In the genomic region with DNA sequence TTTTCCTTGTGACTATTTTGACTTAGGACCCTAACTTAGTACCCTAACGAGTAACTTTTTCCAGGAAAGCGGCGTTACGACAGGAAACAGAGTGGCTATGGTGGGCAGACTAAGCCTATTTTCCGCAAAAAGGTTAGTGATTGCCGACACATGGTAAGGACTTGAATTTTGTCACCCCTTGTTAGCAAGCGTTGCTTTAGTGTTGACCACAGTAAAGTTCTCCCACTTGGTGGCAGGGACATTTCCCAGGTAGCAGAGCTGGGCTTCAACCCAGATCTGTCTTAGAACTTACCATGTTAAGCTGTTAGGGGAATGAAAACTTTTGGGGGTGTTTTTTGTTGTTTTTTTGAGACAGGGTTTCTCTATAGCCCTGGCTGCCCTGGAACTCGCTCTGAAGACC, we compare ENCODE assay signal across 11 mouse cellular contexts. TPM values are rescaled to one million over a fixed set of nuclear protein-coding genes. Genes with fewer than 3 reads are reported as not detected.
A peak's percentile ranks its signal among the peaks of the same experiment; 100 is the strongest.
DNase-seq lines count a peak whose midpoint lies in the region; ATAC-seq lines count a peak whose summit lies in the region.
"Had no signal": no experiment of that assay in that cellular context is flagged by ENCODE, and none has a peak within 500 bp of the region (broad histone marks: within the 10 kb centered on the region; RNA-seq: fewer than 3 reads in every experiment).

No protein-coding gene starts in this region.

- H3K4me1 ChIP-seq in heart, embryonic 16.5 days (ENCODE audit: control insufficient read depth, insufficient read depth, low read length), result peaks cover 4% of the 10 kb centered on the region
- 0 out of 2 replicates have a peak, but pooled peaks cover 5% of the 10 kb centered on the region for H3K4me1 ChIP-seq in hindbrain, embryonic 12.5 days
- no peaks in the 10 kb centered on the region for H3K4me1 ChIP-seq in midbrain, embryonic 11.5 days (ENCODE audit: control insufficient read depth, insufficient read depth, low read length)

- H3K4me3 ChIP-seq in heart, embryonic 16.5 days (ENCODE audit: low read length), result peak overlapping the region; percentile 61
- peak overlapping the region; percentile 47 for H3K4me3 ChIP-seq in hindbrain, embryonic 12.5 days
- H3K4me3 ChIP-seq in midbrain, embryonic 11.5 days (ENCODE audit: low read depth, low read length), result peak overlapping the region; percentile 50

- no peak for DNase-seq in heart, adult 8-10 months (ENCODE audit: low spot score)
- peak; percentile 5 for DNase-seq in adipocyte (ENCODE audit: low spot score)
- peak; percentile 82 for DNase-seq in midbrain, embryonic 11.5 days (ENCODE audit: low spot score, missing footprints)
- DNase-seq in ovary, postnatal 10 days (ENCODE audit: low spot score), result no peak
- DNase-seq in urinary bladder, adult 2 months (ENCODE audit: low spot score), result no peak
- no peak for DNase-seq in layer of hippocampus, postnatal 36 days
- DNase-seq: cerebellum, postnatal 10 days; left cerebral cortex, postnatal 4 days; thymus, postnatal 14 days had no signal

- H3K4me2 ChIP-seq in heart, embryonic 16.5 days (ENCODE audit: low read depth, low read length), result peak overlapping the region; percentile 70
- H3K4me2 ChIP-seq in hindbrain, embryonic 12.5 days (replicated peaks), result peak overlapping the region; percentile 58
- peak overlapping the region; percentile 54 for H3K4me2 ChIP-seq in midbrain, embryonic 11.5 days

- no peaks in the 10 kb centered on the region for H3K9me3 ChIP-seq in heart, embryonic 16.5 days (replicated peaks; ENCODE audit: control insufficient read depth, low read length)
- H3K9me3 ChIP-seq in hindbrain, embryonic 12.5 days (replicated peaks), result no peaks in the 10 kb centered on the region
- no peaks in the 10 kb centered on the region for H3K9me3 ChIP-seq in midbrain, embryonic 11.5 days (ENCODE audit: control insufficient read depth, low read length)

- no peaks in the 10 kb centered on the region for H3K27me3 ChIP-seq in heart, embryonic 16.5 days (ENCODE audit: control insufficient read depth, insufficient read depth, low read length)
- H3K27me3 ChIP-seq in hindbrain, embryonic 12.5 days, result no peaks in the 10 kb centered on the region
- H3K27me3 ChIP-seq in midbrain, embryonic 11.5 days (ENCODE audit: control insufficient read depth, insufficient read depth, low read length), result no peaks in the 10 kb centered on the region

- peak overlapping the region; percentile 88 for H3K27ac ChIP-seq in heart, embryonic 16.5 days (ENCODE audit: low read length)
- no peak overlapping the region for H3K27ac ChIP-seq in hindbrain, embryonic 12.5 days
- no peak overlapping the region for H3K27ac ChIP-seq in midbrain, embryonic 11.5 days (ENCODE audit: low read depth, low read length)

- no peak for ATAC-seq in heart, embryonic 16.5 days (replicated peaks; ENCODE audit: extremely low read depth, insufficient read depth, low FRiP score)
- ATAC-seq in hindbrain, embryonic 12.5 days (ENCODE audit: low FRiP score), result no peak
- ATAC-seq in midbrain, embryonic 11.5 days (ENCODE audit: low FRiP score), result no peak

- WGBS in heart, embryonic 16.5 days, result 27% methylated on average over 8 of the region's 8 CpGs
- 40% methylated on average over 8 of the region's 8 CpGs for WGBS in hindbrain, embryonic 12.5 days
- WGBS in midbrain, embryonic 11.5 days, result 34% methylated on average over 8 of the region's 8 CpGs

- H3K9ac ChIP-seq in heart, embryonic 16.5 days (ENCODE audit: low read length), result peak overlapping the region; percentile 76
- H3K9ac ChIP-seq in hindbrain, embryonic 12.5 days, result peak overlapping the region; percentile 77
- H3K9ac ChIP-seq in midbrain, embryonic 11.5 days (ENCODE audit: low read length), result peak overlapping the region; percentile 73

- peaks cover 5% of the 10 kb centered on the region; the same call in 1 of the 2 replicates for H3K36me3 ChIP-seq in heart, embryonic 16.5 days (ENCODE audit: control insufficient read depth, insufficient read depth)
- peaks cover 7% of the 10 kb centered on the region; the same call in 1 of the 2 replicates for H3K36me3 ChIP-seq in hindbrain, embryonic 12.5 days
- H3K36me3 ChIP-seq in midbrain, embryonic 11.5 days (ENCODE audit: control insufficient read depth, insufficient read depth, low read length), result no peaks in the 10 kb centered on the region

RNA-seq across cellular contexts. Expression of gene Rpl36a, which starts 1.0 kb away (rescaled TPM):
- 172 and 221 TPM in 2 replicates for polyA plus RNA-seq in heart, embryonic 16.5 days (2015; fragmentation: Nextera tagmentation; extraction: Ambion mirVana)
- 100 to 1,000 TPM in 2 of 4 experiments, 10 to 100 TPM in 2; 71.8 to 139 (median 101) TPM for total RNA-seq in heart, adult 8-10 months (2022)
- polyA plus RNA-seq in hindbrain, embryonic 12.5 days (2016; fragmentation: Nextera tagmentation; extraction: Ambion mirVana), result 236 and 276 TPM in 2 replicates
- polyA plus RNA-seq in midbrain, embryonic 11.5 days (2014; fragmentation: Nextera tagmentation; extraction: Ambion mirVana), result 292 and 298 TPM in 2 replicates
- 1,373 and 1,449 TPM in 2 replicates for polyA plus RNA-seq in urinary bladder, adult 2 months (2012; rRNA removed)
- total RNA-seq in layer of hippocampus, postnatal 36 days (2021), result 100 to 1,000 TPM; 147 TPM

RNA-seq across cellular contexts. Expression of gene Btk, which starts 3.1 kb away (rescaled TPM):
- polyA plus RNA-seq in heart, embryonic 16.5 days (2015; fragmentation: Nextera tagmentation; extraction: Ambion mirVana), result 0.89 and 1.6 TPM in 2 replicates
- total RNA-seq in heart, adult 8-10 months (2022), result 1 to 10 TPM in 1 of 4 experiments, under 1 TPM in 3; 0.44 to 1.3 (median 0.75) TPM
- 0.76 and 0.85 TPM in 2 replicates for polyA plus RNA-seq in hindbrain, embryonic 12.5 days (2016; fragmentation: Nextera tagmentation; extraction: Ambion mirVana)
- polyA plus RNA-seq in midbrain, embryonic 11.5 days (2014; fragmentation: Nextera tagmentation; extraction: Ambion mirVana), result 0.92 and 2.1 TPM in 2 replicates
- polyA plus RNA-seq in urinary bladder, adult 2 months (2012; rRNA removed), result 2.1 and 3.0 TPM in 2 replicates
- under 1 TPM; 0.63 to 0.65 TPM for total RNA-seq in layer of hippocampus, postnatal 36 days (2021)

RNA-seq across cellular contexts. Expression of gene Gla, which starts 14.5 kb away (rescaled TPM):
- 2.4 and 2.7 TPM in 2 replicates for polyA plus RNA-seq in heart, embryonic 16.5 days (2015; fragmentation: Nextera tagmentation; extraction: Ambion mirVana)
- 1 to 10 TPM; 1.7 to 2.7 (median 1.7) TPM for total RNA-seq in heart, adult 8-10 months (2022)
- 3.7 and 4.8 TPM in 2 replicates for polyA plus RNA-seq in hindbrain, embryonic 12.5 days (2016; fragmentation: Nextera tagmentation; extraction: Ambion mirVana)
- 3.5 and 4.7 TPM in 2 replicates for polyA plus RNA-seq in midbrain, embryonic 11.5 days (2014; fragmentation: Nextera tagmentation; extraction: Ambion mirVana)
- 5.4 and 5.8 TPM in 2 replicates for polyA plus RNA-seq in urinary bladder, adult 2 months (2012; rRNA removed)
- 1 to 10 TPM; 7.4 to 8.9 TPM for total RNA-seq in layer of hippocampus, postnatal 36 days (2021)

RNA-seq across cellular contexts. Expression of gene Hnrnph2, which starts 14.5 kb away (rescaled TPM):
- 118 and 146 TPM in 2 replicates for polyA plus RNA-seq in heart, embryonic 16.5 days (2015; fragmentation: Nextera tagmentation; extraction: Ambion mirVana)
- 10 to 100 TPM; 59.2 to 80.7 (median 62.8) TPM for total RNA-seq in heart, adult 8-10 months (2022)
- polyA plus RNA-seq in hindbrain, embryonic 12.5 days (2016; fragmentation: Nextera tagmentation; extraction: Ambion mirVana), result 177 and 186 TPM in 2 replicates
- 179 and 184 TPM in 2 replicates for polyA plus RNA-seq in midbrain, embryonic 11.5 days (2014; fragmentation: Nextera tagmentation; extraction: Ambion mirVana)
- polyA plus RNA-seq in urinary bladder, adult 2 months (2012; rRNA removed), result 63.8 and 66.5 TPM in 2 replicates
- total RNA-seq in layer of hippocampus, postnatal 36 days (2021), result 100 to 1,000 TPM; 148 to 160 TPM

RNA-seq across cellular contexts. Expression of gene Timm8a1, which starts 44.8 kb away (rescaled TPM):
- polyA plus RNA-seq in heart, embryonic 16.5 days (2015; fragmentation: Nextera tagmentation; extraction: Ambion mirVana), result 80.5 and 81.6 TPM in 2 replicates
- total RNA-seq in heart, adult 8-10 months (2022), result 10 to 100 TPM; 17.8 to 27.5 (median 22.6) TPM
- 41.9 and 49.2 TPM in 2 replicates for polyA plus RNA-seq in hindbrain, embryonic 12.5 days (2016; fragmentation: Nextera tagmentation; extraction: Ambion mirVana)
- polyA plus RNA-seq in midbrain, embryonic 11.5 days (2014; fragmentation: Nextera tagmentation; extraction: Ambion mirVana), result 71.6 and 79.4 TPM in 2 replicates
- 8.6 and 9.2 TPM in 2 replicates for polyA plus RNA-seq in urinary bladder, adult 2 months (2012; rRNA removed)
- total RNA-seq in layer of hippocampus, postnatal 36 days (2021), result 10 to 100 TPM; 19.3 to 19.7 TPM

Comparison
In these comparisons a context has a peak if more than half of its experiments do, and no peak if none do; other contexts are left out.
1. DNase-seq: peak in adipocyte (single experiment) and midbrain, embryonic 11.5 days (single experiment); none in heart, adult 8-10 months (single experiment), ovary, postnatal 10 days (single experiment), urinary bladder, adult 2 months (single experiment) and layer of hippocampus, postnatal 36 days (0 of 2).
2. Peak in every context shown above with its lines, with median percentiles within 50 percentile points of each other: H3K4me2 ChIP-seq, H3K4me3 ChIP-seq and H3K9ac ChIP-seq.